Comparison of ENCODE assay signal across 24 mouse cellular contexts in genomic region chr13:75337054-75337453, GRCm38 (mm10).
"Had no signal": no experiment of that assay in that cellular context is flagged by ENCODE, and none has a peak within 500 bp of the region (broad histone marks: within the 10 kb centered on the region; RNA-seq: fewer than 3 reads in every experiment).

No protein-coding gene starts in this region.

- H3K4me3 ChIP-seq: heart, embryonic 10.5 days; heart, embryonic 12.5 days; hindbrain, embryonic 10.5 days; hindbrain, embryonic 12.5 days; intestine, embryonic 15.5 days; kidney, embryonic 15.5 days; limb, embryonic 13.5 days had no signal

- H3K27me3 ChIP-seq: heart, embryonic 12.5 days; hindbrain, embryonic 12.5 days; intestine, embryonic 15.5 days; kidney, embryonic 15.5 days; limb, embryonic 13.5 days had no signal

- H3K4me1 ChIP-seq: heart, embryonic 10.5 days; heart, embryonic 12.5 days; hindbrain, embryonic 10.5 days; hindbrain, embryonic 12.5 days; intestine, embryonic 15.5 days; kidney, embryonic 15.5 days; limb, embryonic 13.5 days had no signal

- ATAC-seq: forebrain, postnatal 0 days; hindbrain, embryonic 16.5 days; inflammation-experienced regulatory T-cells, adult 6 months; intestine, embryonic 15.5 days; intestine, postnatal 0 days had no signal

- H3K9ac ChIP-seq: forebrain, postnatal 0 days; heart, embryonic 12.5 days; hindbrain, embryonic 12.5 days; hindbrain, embryonic 14.5 days; intestine, embryonic 15.5 days; kidney, embryonic 15.5 days; limb, embryonic 13.5 days had no signal

- H3K9me3 ChIP-seq: heart, embryonic 10.5 days; heart, embryonic 12.5 days; hindbrain, embryonic 10.5 days; hindbrain, embryonic 12.5 days; intestine, embryonic 15.5 days; kidney, embryonic 15.5 days; limb, embryonic 13.5 days had no signal

- H3K36me3 ChIP-seq: heart, embryonic 10.5 days; heart, embryonic 12.5 days; hindbrain, embryonic 10.5 days; hindbrain, embryonic 12.5 days; intestine, embryonic 15.5 days; kidney, embryonic 15.5 days; limb, embryonic 13.5 days had no signal

- H3K27ac ChIP-seq: heart, embryonic 10.5 days; hindbrain, embryonic 10.5 days; hindbrain, embryonic 12.5 days; hindbrain, embryonic 14.5 days; intestine, embryonic 15.5 days; kidney, embryonic 15.5 days; kidney, postnatal 0 days; limb, embryonic 13.5 days had no signal

- DNase-seq: forebrain, postnatal 0 days; gastrocnemius, postnatal 25 days; heart, adult 18-20 months; heart, postnatal 10 days; heart, postnatal 4 days; kidney, adult 18-20 months; kidney, adult 8-10 months; kidney, postnatal 14 days; kidney, postnatal 36 days; layer of hippocampus, adult 9-11 months; layer of hippocampus, postnatal 36 days; left cerebral cortex, postnatal 4 days had no signal

- H3K4me2 ChIP-seq: heart, embryonic 12.5 days; hindbrain, embryonic 12.5 days; hindbrain, embryonic 14.5 days; intestine, embryonic 15.5 days; kidney, embryonic 15.5 days; limb, embryonic 13.5 days had no signal
